10 mouse cellular contexts compared by ENCODE assay signal in genomic region chr2:180224647-180225043, GRCm38 (mm10). TPM values are rescaled to one million over a fixed set of nuclear protein-coding genes. Genes with fewer than 3 reads are reported as not detected.
DNase-seq lines count a peak whose midpoint lies in the region; ATAC-seq and TF ChIP-seq lines count a peak whose summit lies in the region.
"Had no signal": no experiment of that assay in that cellular context is flagged by ENCODE, and none has a peak within 500 bp of the region (broad histone marks: within the 10 kb centered on the region; RNA-seq: fewer than 3 reads in every experiment).

No protein-coding gene starts in this region.

- no peak for ATAC-seq in limb, embryonic 11.5 days (ENCODE audit: insufficient number of reproducible peaks, low FRiP score, low TSS enrichment, low read depth)
- no peak for ATAC-seq in neural tube, embryonic 15.5 days (ENCODE audit: low FRiP score)
- ATAC-seq: activated CD4-positive, CD25-positive, alpha-beta regulatory T cell, adult 4 months had no signal

- peak overlapping the region; percentile 88 for H3K4me3 ChIP-seq in lung, adult 2 months (replicated peaks; ENCODE audit: extremely low read depth, low read depth, low read length)
- peak overlapping the region; percentile 62 for H3K4me3 ChIP-seq in embryonic fibroblast, embryonic 13.5 days (ENCODE audit: insufficient read depth, low read length)
- H3K4me3 ChIP-seq in limb, embryonic 11.5 days (ENCODE audit: low read depth, low read length), result peak overlapping the region; percentile 69
- peak overlapping the region; percentile 61 for H3K4me3 ChIP-seq in neural tube, embryonic 15.5 days (replicated peaks)

- peaks cover 42% of the 10 kb centered on the region for H3K4me1 ChIP-seq in lung, adult 2 months (ENCODE audit: control insufficient read depth, insufficient read depth, low read length)
- peaks cover 5% of the 10 kb centered on the region; the same call in 1 of the 2 replicates for H3K4me1 ChIP-seq in embryonic fibroblast, embryonic 13.5 days (ENCODE audit: control insufficient read depth, insufficient read depth, low read length)
- H3K4me1 ChIP-seq in limb, embryonic 11.5 days (ENCODE audit: control insufficient read depth, insufficient read depth, low read length), result peaks cover 29% of the 10 kb centered on the region
- peaks cover 43% of the 10 kb centered on the region for H3K4me1 ChIP-seq in neural tube, embryonic 15.5 days

- H3K9me3 ChIP-seq in limb, embryonic 11.5 days (ENCODE audit: control insufficient read depth, low read length), result no peaks in the 10 kb centered on the region
- H3K9me3 ChIP-seq in neural tube, embryonic 15.5 days (replicated peaks), result no peaks in the 10 kb centered on the region

- 0 out of 2 replicates have a peak, but pooled peaks have one; percentile 14 for TF ChIP-seq POLR2A in lung, adult 2 months (IDR thresholded peaks at IDR 0.05; ENCODE audit: borderline replicate concordance, extremely low read depth, low read depth, low read length)
- no peak for TF ChIP-seq POLR2A in embryonic fibroblast, embryonic 13.5 days (IDR thresholded peaks at IDR 0.05; ENCODE audit: low read depth, low read length)

- no peaks in the 10 kb centered on the region for H3K36me3 ChIP-seq in limb, embryonic 11.5 days (ENCODE audit: control insufficient read depth, insufficient read depth, low read length)
- no peaks in the 10 kb centered on the region for H3K36me3 ChIP-seq in neural tube, embryonic 15.5 days

- peak overlapping the region; percentile 99 for H3K4me2 ChIP-seq in limb, embryonic 11.5 days (ENCODE audit: low read depth, severe bottlenecking)
- H3K4me2 ChIP-seq in neural tube, embryonic 15.5 days, result peak overlapping the region; percentile 100

- DNase-seq in lung, adult 2 months, result no peak
- no peak for DNase-seq in lung, postnatal 25 days (ENCODE audit: low spot score)
- no peak for DNase-seq in limb, embryonic 11.5 days (ENCODE audit: low spot score)
- DNase-seq in adipocyte (ENCODE audit: low spot score), result no peak
- no peak for DNase-seq in ovary, postnatal 36 days (ENCODE audit: low spot score)
- no peak for DNase-seq in urinary bladder, postnatal 14 days (ENCODE audit: low spot score)
- DNase-seq: left cerebral cortex, postnatal 4 days had no signal

- no peak overlapping the region for H3K27ac ChIP-seq in embryonic fibroblast, embryonic 13.5 days (ENCODE audit: insufficient read depth, low read length)
- no peak overlapping the region for H3K27ac ChIP-seq in limb, embryonic 11.5 days (replicated peaks; ENCODE audit: low read depth, low read length)
- H3K27ac ChIP-seq in neural tube, embryonic 15.5 days (replicated peaks), result no peak overlapping the region

- peak overlapping the region; percentile 17; the same call in 1 of the 2 replicates for H3K9ac ChIP-seq in limb, embryonic 11.5 days (ENCODE audit: low read length)
- no peak overlapping the region for H3K9ac ChIP-seq in neural tube, embryonic 15.5 days (replicated peaks)

- peaks cover 29% of the 10 kb centered on the region for H3K27me3 ChIP-seq in limb, embryonic 11.5 days (ENCODE audit: control insufficient read depth, insufficient read depth, low read length)
- peaks cover 46% of the 10 kb centered on the region for H3K27me3 ChIP-seq in neural tube, embryonic 15.5 days (replicated peaks)

- WGBS in lung, adult 2 months, result 8% methylated on average over 13 of the region's 13 CpGs
- 1% methylated on average over 12 of the region's 13 CpGs for WGBS in limb, embryonic 11.5 days
- 2% methylated on average over 13 of the region's 13 CpGs for WGBS in neural tube, embryonic 15.5 days

- no peak for TF ChIP-seq CTCF in lung, adult 2 months (IDR thresholded peaks at IDR 0.05; ENCODE audit: insufficient read depth, low read length)
- TF ChIP-seq CTCF in embryonic fibroblast, embryonic 13.5 days (IDR thresholded peaks at IDR 0.05; ENCODE audit: borderline replicate concordance, insufficient read depth, low read length), result no peak

RNA-seq across cellular contexts. Expression of gene Lama5, which starts 1.0 kb away (rescaled TPM):
- 145 and 148 TPM in 2 replicates for polyA plus RNA-seq in lung, adult 2 months (2012; rRNA removed)
- polyA plus RNA-seq in embryonic fibroblast, embryonic 13.5 days (2011; ENCODE audit: insufficient read length, low read depth, missing spikeins), result 31.0 and 51.1 TPM in 2 replicates
- polyA plus RNA-seq in limb, embryonic 11.5 days (2014; fragmentation: Nextera tagmentation; extraction: Ambion mirVana), result 12.5 and 14.1 TPM in 2 replicates
- 1.2 and 4.4 TPM in 2 replicates for polyA plus RNA-seq in neural tube, embryonic 15.5 days (2015; fragmentation: Nextera tagmentation; extraction: Ambion mirVana)

RNA-seq across cellular contexts. Expression of gene Rps21, which starts 32.5 kb away (rescaled TPM):
- polyA plus RNA-seq in lung, adult 2 months (2012; rRNA removed), result 2,052 and 2,661 TPM in 2 replicates
- polyA plus RNA-seq in embryonic fibroblast, embryonic 13.5 days (2011; ENCODE audit: insufficient read length, low read depth, missing spikeins), result 1,138 and 1,342 TPM in 2 replicates
- 641 and 643 TPM in 2 replicates for polyA plus RNA-seq in limb, embryonic 11.5 days (2014; fragmentation: Nextera tagmentation; extraction: Ambion mirVana)
- 382 and 405 TPM in 2 replicates for polyA plus RNA-seq in neural tube, embryonic 15.5 days (2015; fragmentation: Nextera tagmentation; extraction: Ambion mirVana)

RNA-seq across cellular contexts. Expression of gene Cables2, which starts 48.7 kb away (rescaled TPM):
- 22.7 and 28.2 TPM in 2 replicates for polyA plus RNA-seq in lung, adult 2 months (2012; rRNA removed)
- polyA plus RNA-seq in embryonic fibroblast, embryonic 13.5 days (2011; ENCODE audit: insufficient read length, low read depth, missing spikeins), result 12.5 and 13.4 TPM in 2 replicates
- polyA plus RNA-seq in limb, embryonic 11.5 days (2014; fragmentation: Nextera tagmentation; extraction: Ambion mirVana), result 15.8 and 18.0 TPM in 2 replicates
- polyA plus RNA-seq in neural tube, embryonic 15.5 days (2015; fragmentation: Nextera tagmentation; extraction: Ambion mirVana), result 21.2 and 25.6 TPM in 2 replicates

RNA-seq across cellular contexts. Expression of gene Adrm1, which starts 53.4 kb away (rescaled TPM):
- 108 and 114 TPM in 2 replicates for polyA plus RNA-seq in lung, adult 2 months (2012; rRNA removed)
- polyA plus RNA-seq in embryonic fibroblast, embryonic 13.5 days (2011; ENCODE audit: insufficient read length, low read depth, missing spikeins), result 44.5 and 53.3 TPM in 2 replicates
- 187 and 191 TPM in 2 replicates for polyA plus RNA-seq in limb, embryonic 11.5 days (2014; fragmentation: Nextera tagmentation; extraction: Ambion mirVana)
- polyA plus RNA-seq in neural tube, embryonic 15.5 days (2015; fragmentation: Nextera tagmentation; extraction: Ambion mirVana), result 196 and 203 TPM in 2 replicates
